Mouse (Mus musculus): Measurements from ENCODE around the gene Zfp335. TPM values are rescaled to one million over a fixed set of nuclear protein-coding genes. Genes with fewer than 3 reads are reported as not detected.

The Zfp335 gene
- total RNA-seq, 2 experiments from 2014 or later, result 9.9 to 17.9 TPM

- no peak for ATAC-seq (replicated peaks; ENCODE audit: low FRiP score, poor library complexity, severe bottlenecking)
Observed at GRCm38 (mm10) chr2:164930706-164931581, 19.4 kb upstream of the Zfp335 start.

- peak; percentile 85 for ATAC-seq (replicated peaks; ENCODE audit: low FRiP score, poor library complexity, severe bottlenecking)
Observed at GRCm38 (mm10) chr2:164924100-164924857, 12.7 kb upstream of the Zfp335 start.

- ATAC-seq (replicated peaks; ENCODE audit: low FRiP score, poor library complexity, severe bottlenecking), result no peak
Observed at GRCm38 (mm10) chr2:164923291-164923690, 11.7 kb upstream of the Zfp335 start.

- ATAC-seq (replicated peaks; ENCODE audit: low FRiP score, poor library complexity, severe bottlenecking), result no peak
Observed at GRCm38 (mm10) chr2:164921984-164922383, 10.4 kb upstream of the Zfp335 start.

- ATAC-seq (replicated peaks; ENCODE audit: low FRiP score, poor library complexity, severe bottlenecking), result peak; percentile 85
Observed at GRCm38 (mm10) chr2:164918325-164918724, 6.8 kb upstream of the Zfp335 start.

- ATAC-seq (replicated peaks; ENCODE audit: low FRiP score, poor library complexity, severe bottlenecking), result no peak
Observed at GRCm38 (mm10) chr2:164917371-164917770, 5.8 kb upstream of the Zfp335 start.

- no peak for ATAC-seq (replicated peaks; ENCODE audit: low FRiP score, poor library complexity, severe bottlenecking)
Observed at GRCm38 (mm10) chr2:164916820-164917219, 5.3 kb upstream of the Zfp335 start.

- no peak for ATAC-seq (replicated peaks; ENCODE audit: low FRiP score, poor library complexity, severe bottlenecking)
Observed at GRCm38 (mm10) chr2:164913428-164913786, 1.9 kb upstream of the Zfp335 start.

- ATAC-seq (replicated peaks; ENCODE audit: low FRiP score, poor library complexity, severe bottlenecking), result no peak
Observed at GRCm38 (mm10) chr2:164912749-164913427, 1.3 kb upstream of the Zfp335 start.

GRCm38 (mm10) chr2:164912151-164912550 is 594 bp upstream of the Zfp335 start:
- ATAC-seq (replicated peaks; ENCODE audit: low FRiP score, poor library complexity, severe bottlenecking), result peak; percentile 38

GRCm38 (mm10) chr2:164910360-164911061 is 1.0 kb downstream of the Zfp335 start:
- peak; percentile 57 for ATAC-seq (replicated peaks; ENCODE audit: low FRiP score, poor library complexity, severe bottlenecking)

- peak; percentile 21 for ATAC-seq (replicated peaks; ENCODE audit: low FRiP score, poor library complexity, severe bottlenecking)
Observed at GRCm38 (mm10) chr2:164909542-164909941, 2.0 kb downstream of the Zfp335 start.

GRCm38 (mm10) chr2:164909100-164909499 is 2.5 kb downstream of the Zfp335 start:
- ATAC-seq (replicated peaks; ENCODE audit: low FRiP score, poor library complexity, severe bottlenecking), result no peak

- no peak for ATAC-seq (replicated peaks; ENCODE audit: low FRiP score, poor library complexity, severe bottlenecking)
Observed at GRCm38 (mm10) chr2:164908011-164908410, 3.5 kb downstream of the Zfp335 start.

- ATAC-seq (replicated peaks; ENCODE audit: low FRiP score, poor library complexity, severe bottlenecking), result no peak
Observed at GRCm38 (mm10) chr2:164907511-164907910, 4.0 kb downstream of the Zfp335 start.

- no peak for ATAC-seq (replicated peaks; ENCODE audit: low FRiP score, poor library complexity, severe bottlenecking)
Observed at GRCm38 (mm10) chr2:164906071-164906470, 5.5 kb downstream of the Zfp335 start.

- ATAC-seq (replicated peaks; ENCODE audit: low FRiP score, poor library complexity, severe bottlenecking), result no peak
Observed at GRCm38 (mm10) chr2:164903496-164903895, 8.1 kb downstream of the Zfp335 start.

- ATAC-seq (replicated peaks; ENCODE audit: low FRiP score, poor library complexity, severe bottlenecking), result no peak
Observed at GRCm38 (mm10) chr2:164901380-164901779, 10.2 kb downstream of the Zfp335 start.

- ATAC-seq (replicated peaks; ENCODE audit: low FRiP score, poor library complexity, severe bottlenecking), result no peak
Observed at GRCm38 (mm10) chr2:164899723-164900459, 11.7 kb downstream of the Zfp335 start.

Data from erythroblast, adult 5-6 weeks (primary cell).